Mouse (Mus musculus) adrenal gland, postnatal 4 days (tissue): ENCODE data around the gene Actb. TPM values are rescaled to one million over a fixed set of nuclear protein-coding genes. Genes with fewer than 3 reads are reported as not detected.

Experiments
- DNase-seq, 2 experiments: peaks; one replicate each; pipeline ENCODE4 v3.0.0; 2021 to 2022; ENCODE audit warnings: low spot score in 2 of 2, mixed read lengths in 2 of 2
- total RNA-seq, 2 experiments: library from RNA; stranded (reverse); gene quantifications; 2 replicates each; pipeline ENCODE4 v1.2.3; 2021

The Actb gene
- total RNA-seq, 2 experiments from 2014 or later = 3,089 to 3,273 TPM

DNA sequence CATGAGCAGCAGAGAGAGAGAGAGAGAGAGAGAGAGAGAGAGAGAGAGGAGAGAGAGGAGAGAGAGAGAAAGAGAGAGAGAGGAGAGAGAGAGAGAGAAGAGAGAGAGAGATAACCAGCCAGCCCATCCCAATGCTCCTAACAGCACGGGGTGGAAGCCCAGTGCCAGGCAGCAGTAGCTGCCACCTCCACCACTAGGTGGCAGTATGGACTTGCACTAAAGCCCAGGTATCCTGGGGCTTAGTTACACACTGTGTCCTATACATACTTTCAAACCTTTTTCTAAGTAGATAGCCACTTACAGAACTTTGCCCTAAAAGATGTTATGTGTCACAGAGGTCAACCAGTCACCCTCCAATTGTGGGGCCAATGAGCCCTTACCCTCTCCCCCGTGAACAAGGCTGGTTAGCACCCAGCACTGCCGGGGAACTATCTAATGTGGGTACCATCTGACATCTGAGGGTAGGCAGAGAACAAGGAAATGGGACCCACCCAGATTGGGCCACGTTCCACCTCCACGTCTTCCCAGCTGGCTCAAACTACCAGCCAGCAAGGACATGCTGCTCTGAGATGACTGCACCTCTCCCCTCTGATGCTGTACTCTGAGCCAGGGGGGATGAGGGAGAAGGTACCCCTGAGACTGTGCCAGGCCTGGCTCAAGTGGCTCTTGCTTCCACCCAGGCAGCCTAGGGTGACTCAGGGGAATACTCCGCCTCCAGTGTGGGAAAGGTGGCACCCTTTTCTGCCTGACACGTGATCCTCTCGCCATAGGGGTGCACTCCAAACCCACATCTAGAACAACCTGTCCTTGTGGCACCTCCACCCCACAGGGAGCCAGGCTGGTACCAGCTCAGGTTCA lies 27.0 kb downstream of the Actb start:
- DNase-seq = peak in 1 of 2 experiments; percentile 62

DNA sequence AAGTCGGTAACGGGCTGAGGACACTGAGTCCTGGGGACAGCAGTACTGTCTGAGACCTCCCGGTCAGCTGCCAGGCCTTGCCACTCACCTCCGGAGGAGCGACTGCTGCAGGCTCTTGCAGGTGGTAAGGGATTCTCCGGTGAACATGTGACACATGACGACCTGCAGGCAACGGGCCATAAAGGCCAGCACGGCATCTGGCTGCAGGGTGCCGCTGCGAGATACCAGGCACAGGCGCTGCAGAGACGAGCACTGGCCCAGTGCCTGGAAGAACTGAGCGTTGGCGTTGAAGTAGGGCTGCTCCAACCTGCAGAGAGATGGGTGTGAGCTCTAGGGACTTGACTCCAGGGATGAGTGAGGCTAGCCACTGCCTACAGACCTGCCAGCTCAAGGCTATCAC lies 28.0 kb downstream of the Actb start:
- no peak for DNase-seq

DNA sequence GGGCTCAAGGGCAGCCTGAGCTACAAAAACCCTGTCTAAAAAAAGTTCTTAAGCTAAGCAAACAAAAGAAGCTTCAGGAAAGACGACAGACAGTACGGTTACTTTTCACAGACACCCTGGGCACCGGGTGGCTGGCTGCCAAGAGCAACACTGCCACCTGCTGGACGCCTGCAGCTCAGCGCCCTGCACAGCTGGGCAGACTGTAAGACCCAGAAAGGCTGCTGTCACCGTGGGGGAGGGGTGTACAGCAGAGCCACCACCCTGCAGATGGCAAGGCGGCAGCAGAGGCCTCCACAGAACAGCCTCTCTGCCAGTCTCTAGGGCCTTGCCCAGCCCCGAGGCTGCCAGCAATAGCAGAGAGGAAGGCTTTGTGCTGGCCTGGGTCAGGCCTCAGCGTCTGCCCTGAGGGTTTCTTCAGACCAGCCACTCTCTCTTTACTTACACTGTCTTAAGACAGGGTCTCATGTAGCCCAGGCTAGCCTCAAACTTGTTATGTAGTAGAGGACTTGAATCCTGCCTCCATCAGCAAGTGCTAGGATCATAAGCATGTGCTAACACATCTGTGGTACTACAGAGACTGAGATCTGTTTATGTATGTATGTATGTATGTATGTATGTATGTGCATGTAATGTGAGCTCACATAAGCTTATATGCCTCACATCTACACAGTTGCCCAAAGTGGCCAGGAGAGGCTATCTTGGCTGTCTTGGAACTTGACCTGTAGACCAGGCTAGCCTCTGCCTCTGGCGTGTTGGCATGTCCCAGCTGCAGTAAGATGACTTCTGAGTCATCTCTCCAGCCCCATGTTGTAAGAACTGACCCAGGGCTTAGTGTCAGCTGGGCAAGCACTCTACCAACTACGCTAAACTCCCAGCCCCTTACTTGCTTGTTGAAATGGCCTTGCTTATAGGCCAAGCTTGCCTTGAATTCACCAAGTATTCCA lies 28.9 kb downstream of the Actb start:
- DNase-seq = peak; percentile 73 to 85

DNA sequence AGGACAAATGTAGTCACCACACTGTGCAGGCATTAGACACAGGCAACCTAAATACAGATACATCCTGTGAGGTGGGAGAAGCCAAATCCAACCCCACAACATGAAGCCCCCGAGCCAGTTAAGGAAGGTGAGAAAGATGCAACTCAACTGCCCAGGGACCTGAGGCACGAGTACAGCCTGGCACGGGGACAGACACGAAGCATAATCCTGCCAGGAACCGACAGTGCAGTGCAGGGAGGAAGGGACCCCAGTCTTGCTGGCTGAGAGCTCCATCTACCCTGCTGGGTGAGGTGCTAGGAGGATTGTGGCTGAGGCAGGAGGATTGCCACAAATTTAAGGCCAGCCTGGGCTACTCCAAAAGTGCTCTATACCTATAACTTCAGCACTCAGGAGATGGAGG lies 29.7 kb downstream of the Actb start:
- DNase-seq = no peak

DNA sequence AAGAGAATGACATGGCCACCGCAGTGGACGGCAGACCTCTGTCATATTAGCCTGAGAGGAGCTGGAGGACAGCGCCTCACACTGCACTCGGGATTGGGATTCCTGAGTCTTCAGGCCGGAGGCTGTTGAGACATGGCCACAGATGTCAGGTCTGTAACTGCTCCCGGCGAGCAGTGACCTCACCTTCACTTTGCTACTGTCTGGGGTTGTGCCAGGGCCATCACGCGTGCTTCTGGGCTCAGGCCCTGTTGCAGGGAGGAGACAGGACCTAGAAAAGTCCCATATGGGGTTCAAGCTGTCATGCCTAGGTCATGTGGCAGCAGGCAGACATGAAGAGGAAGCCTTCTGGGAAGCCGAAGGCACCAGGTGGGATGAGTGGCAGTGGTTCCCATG lies 31.0 kb downstream of the Actb start:
- DNase-seq = no peak

DNA sequence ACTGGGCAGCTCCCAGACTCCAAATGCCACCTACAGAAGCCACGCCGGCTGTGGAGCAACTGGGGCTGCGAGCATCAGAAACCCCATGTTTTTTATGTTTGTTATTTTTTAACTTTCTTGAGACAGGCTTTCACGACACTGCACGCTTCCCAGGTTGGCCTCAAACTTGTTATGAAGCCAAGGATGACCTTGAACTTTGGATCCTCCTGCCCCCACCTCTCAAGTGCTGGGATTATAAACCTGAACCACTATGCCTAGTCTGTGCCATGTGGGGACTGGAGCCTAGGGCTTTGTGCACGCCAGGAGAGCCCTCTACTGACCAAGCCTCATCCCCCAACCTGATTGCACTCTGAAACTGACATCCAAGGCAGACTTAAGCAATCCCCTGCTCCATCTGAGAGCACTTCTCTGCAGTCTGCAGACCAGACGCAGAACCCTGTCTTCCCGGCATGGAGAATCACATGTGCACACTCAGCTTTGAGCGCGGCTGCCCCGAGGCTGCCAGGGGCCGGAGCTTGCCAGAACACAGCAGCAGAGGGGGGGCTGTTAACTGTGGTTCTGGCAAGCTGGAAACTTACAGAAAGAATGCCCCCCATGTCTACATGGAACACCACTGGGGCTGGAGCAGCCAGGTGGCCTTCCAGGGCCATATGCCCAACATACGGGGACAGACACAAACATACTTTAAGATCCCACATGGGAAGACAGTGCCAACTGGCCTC lies 31.6 kb downstream of the Actb start:
- no peak for DNase-seq

DNA sequence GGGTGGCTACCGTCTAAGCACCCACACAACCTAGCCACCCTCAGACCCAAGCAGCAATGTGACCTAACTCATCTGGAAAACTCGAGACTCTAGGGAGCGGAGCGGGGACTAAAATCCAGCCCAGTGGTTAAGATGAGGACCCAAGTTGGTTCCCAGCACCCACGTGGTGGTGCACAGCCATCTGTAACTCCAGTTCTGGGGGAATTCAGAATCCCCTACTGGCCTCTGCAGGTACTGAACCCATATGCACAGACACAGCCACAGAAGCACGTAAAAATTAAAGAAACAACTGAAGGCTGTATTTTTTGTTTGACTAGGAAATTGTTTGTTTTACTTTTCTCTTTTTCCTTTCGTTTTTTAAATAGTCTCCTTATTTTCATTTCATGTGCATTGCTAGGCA lies 32.8 kb downstream of the Actb start:
- no peak for DNase-seq

DNA sequence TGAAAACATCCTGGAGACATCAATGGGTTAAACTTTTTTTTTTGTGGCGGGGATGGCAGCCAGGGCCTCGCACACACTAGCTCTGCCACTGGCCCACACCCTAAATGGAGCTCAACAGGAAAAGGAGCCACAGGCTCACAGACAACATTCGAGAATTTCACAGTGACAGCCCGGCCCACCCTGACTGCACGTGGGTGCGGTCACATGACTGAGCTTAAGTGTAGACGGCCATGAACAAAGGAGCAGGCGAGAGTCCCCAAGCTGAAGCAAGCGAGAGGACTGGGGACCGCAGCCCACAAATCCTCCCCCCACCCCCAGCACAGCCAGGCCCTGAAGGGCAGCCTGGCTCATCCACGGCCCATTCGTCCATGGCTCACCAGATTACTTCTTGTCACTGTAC lies 34.8 kb downstream of the Actb start:
- DNase-seq = no peak

DNA sequence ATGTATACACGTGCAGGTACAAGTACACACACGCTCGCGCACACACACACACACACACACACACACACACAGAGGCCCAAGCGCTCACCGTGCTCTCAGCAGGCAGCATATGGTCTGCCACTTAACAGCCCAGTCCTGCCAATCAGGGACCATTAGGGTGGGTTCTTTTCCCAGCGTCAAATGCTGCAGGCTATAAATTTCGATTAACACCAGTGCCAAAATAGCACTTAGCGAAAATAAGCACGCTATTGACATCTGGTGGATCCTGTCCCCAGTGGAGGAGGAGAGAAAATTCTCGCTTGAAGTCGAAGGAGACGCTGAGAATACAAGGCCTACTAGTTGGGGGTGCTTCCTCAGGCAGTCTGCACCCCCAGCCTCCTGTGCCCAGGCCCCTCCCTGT lies 37.1 kb downstream of the Actb start:
- DNase-seq = no peak

DNA sequence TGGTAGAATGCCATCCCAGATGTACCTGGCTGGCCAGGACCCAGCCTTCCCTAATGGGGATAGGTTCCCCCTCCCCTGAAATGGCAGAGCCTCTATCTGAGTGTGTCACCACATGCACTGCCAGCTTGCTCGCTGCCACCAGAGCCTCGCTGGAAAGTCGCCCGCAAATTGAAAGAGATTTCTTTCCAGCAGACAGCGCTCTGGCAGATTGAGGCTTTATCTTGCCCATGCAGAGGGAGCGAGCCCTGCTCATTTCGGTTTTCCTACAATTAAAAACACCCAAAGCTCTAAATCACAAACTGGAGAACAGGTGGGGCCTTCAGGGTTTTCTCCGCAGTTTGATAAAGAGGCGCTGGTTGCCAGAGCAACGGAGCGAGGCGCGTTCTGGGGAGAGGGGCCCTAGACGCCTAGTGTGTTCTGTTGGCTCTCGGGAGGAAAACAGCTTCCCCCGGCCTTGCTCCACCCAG lies 48.8 kb downstream of the Actb start:
- no peak for DNase-seq

DNA sequence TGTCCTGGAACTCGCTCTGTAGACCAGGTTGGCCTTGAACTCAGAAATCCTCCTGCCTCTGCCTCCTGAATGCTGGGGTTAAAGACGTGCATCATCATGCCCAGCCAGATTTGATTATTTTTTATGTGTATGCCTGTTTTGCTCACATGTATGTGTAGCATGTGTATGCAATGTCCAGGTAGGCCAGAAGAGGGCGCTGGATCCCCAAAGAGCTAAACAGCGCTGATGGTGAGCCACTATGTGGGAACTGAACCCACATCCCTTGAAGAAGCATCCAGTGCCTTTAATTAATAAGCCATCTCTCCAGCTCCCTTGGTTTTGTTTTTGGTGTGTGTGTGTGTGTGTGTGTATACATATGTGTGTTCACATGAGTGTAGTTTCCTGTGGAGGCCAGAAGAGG lies 50.1 kb downstream of the Actb start:
- no peak for DNase-seq

DNA sequence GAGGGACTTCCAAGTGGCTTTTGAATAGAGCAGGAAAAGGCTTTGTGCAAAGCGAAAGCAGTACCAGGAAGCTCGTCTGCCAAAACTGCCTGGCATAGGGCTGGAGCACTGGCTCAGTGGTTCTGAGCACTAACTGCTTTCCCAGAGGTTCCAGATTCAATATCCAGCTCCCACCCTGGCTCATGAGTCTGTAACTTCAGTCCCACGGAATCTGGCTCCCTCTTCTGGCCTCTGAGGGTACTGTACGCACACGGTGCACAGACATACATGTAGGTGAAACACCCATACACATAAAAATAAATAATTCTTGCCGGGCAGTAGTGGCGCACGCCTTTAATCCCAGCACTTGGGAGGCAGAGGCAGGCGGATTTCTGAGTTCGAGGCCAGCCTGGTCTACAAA lies 51.7 kb downstream of the Actb start:
- peak in 1 of 2 experiments; percentile 31 for DNase-seq

DNA sequence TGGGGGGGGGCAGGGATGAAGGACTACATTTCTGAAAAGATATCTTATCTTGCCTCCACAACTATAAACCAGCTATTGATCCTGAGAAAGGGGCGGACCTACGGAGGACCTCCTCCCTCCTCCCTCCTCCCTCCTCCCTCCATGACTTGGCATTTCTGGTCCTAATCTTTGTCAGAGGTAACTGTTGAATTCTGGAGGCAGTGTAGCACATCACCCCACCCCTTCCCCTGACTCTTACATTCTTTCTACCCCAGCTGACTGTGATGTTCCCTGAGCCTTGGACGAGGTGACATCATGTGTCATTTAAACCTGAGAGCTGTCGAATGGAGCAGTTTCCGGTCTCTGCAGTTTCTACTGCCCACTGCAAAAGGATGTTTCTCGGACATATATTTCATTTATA lies 53.0 kb downstream of the Actb start:
- DNase-seq = no peak

Other genes starting within 250 kb of the Actb start
- gene Slc29a4, start 214.2 kb downstream of the Actb start, total RNA-seq = 10 to 100 TPM; 28.9 to 30.7 TPM
- 100 to 1,000 TPM; 149 to 153 TPM for gene Tnrc18, start 89.1 kb downstream of the Actb start, total RNA-seq
- 10 to 100 TPM; 18.3 to 20.9 TPM for gene Fbxl18, start 11.3 kb downstream of the Actb start, total RNA-seq
- 100 to 1,000 TPM; 122 to 151 TPM for gene Fscn1, start 53.6 kb upstream of the Actb start, total RNA-seq
- 10 to 100 TPM; 59.9 to 60.5 TPM for gene Rnf216, start 206.2 kb upstream of the Actb start, total RNA-seq
- gene Olfr718-ps1, start 240.8 kb upstream of the Actb start, total RNA-seq = under 1 TPM; 0.11 to 0.17 TPM